Mouse (Mus musculus): ENCODE data around the gene Olfr1418. TPM values are rescaled to one million over a fixed set of nuclear protein-coding genes. Genes with fewer than 3 reads are reported as not detected.

Gene Olfr1418
- polyA plus RNA-seq, 1 experiment from 2014 or later, result not detected

GRCm38 (mm10) chr19:11839119-11839518 is 21.7 kb downstream of the Olfr1418 start, which contains the start of gene Olfr1417:
Gene Olfr1417, minus strand, starts transcription at chr19:11839219.
- no peak within 1 kb of the TSS for H3K4me3 ChIP-seq (ENCODE audit: low read depth, low read length)
- H3K27me3 ChIP-seq (ENCODE audit: control insufficient read depth, insufficient read depth, low read depth, low read length), result no peaks in the 10 kb centered on the region
- H3K9me3 ChIP-seq (replicated peaks; ENCODE audit: control insufficient read depth, low read length), result no peaks in the 10 kb centered on the region
- WGBS (ENCODE audit: insufficient replicate concordance), result 66% methylated on average over 4 of the region's 4 CpGs
- no peak within 1 kb of the TSS for H3K9ac ChIP-seq (ENCODE audit: low read depth, low read length)
- no peaks in the 10 kb centered on the region for H3K36me3 ChIP-seq (ENCODE audit: control insufficient read depth, insufficient read depth)
- H3K27ac ChIP-seq (ENCODE audit: low read length), result no peak within 1 kb of the TSS
- no peak for ATAC-seq (ENCODE audit: low read depth)
- H3K4me2 ChIP-seq (ENCODE audit: low read depth, low read length), result no peak within 1 kb of the TSS
- H3K4me1 ChIP-seq (ENCODE audit: control insufficient read depth, low read depth, low read length), result no peaks in the 10 kb centered on the region

GRCm38 (mm10) chr19:11823346-11824065 is 37.4 kb downstream of the Olfr1418 start:
- H3K27me3 ChIP-seq (ENCODE audit: control insufficient read depth, insufficient read depth, low read depth, low read length), result peaks cover 22% of the 10 kb centered on the region
- no peak overlapping the region for H3K9ac ChIP-seq (ENCODE audit: low read depth, low read length)
- no peak overlapping the region for H3K27ac ChIP-seq (ENCODE audit: low read length)
- no peaks in the 10 kb centered on the region for H3K36me3 ChIP-seq (ENCODE audit: control insufficient read depth, insufficient read depth)
- no peak overlapping the region for H3K4me3 ChIP-seq (ENCODE audit: low read depth, low read length)
- WGBS (ENCODE audit: insufficient replicate concordance), result 25% methylated on average over 4 of the region's 4 CpGs
- H3K4me1 ChIP-seq (ENCODE audit: control insufficient read depth, low read depth, low read length), result no peaks in the 10 kb centered on the region; the same call in none of the 2 replicates
- no peak overlapping the region for H3K4me2 ChIP-seq (ENCODE audit: low read depth, low read length)
- no peaks in the 10 kb centered on the region for H3K9me3 ChIP-seq (replicated peaks; ENCODE audit: control insufficient read depth, low read length)
- ATAC-seq (ENCODE audit: low read depth), result no peak

- Histone ChIP-seq H3K4me1 (ENCODE audit: control insufficient read depth, low read depth, low read length) (no peaks in the 10 kb centered on the region; the same call in none of the 2 replicates), H3K27me3 (ENCODE audit: control insufficient read depth, insufficient read depth, low read depth, low read length) (peaks cover 36% of the 10 kb centered on the region), H3K9me3 (replicated peaks; ENCODE audit: control insufficient read depth, low read length) (no peaks in the 10 kb centered on the region), H3K27ac (ENCODE audit: low read length) (no peak overlapping the region), H3K36me3 (ENCODE audit: control insufficient read depth, insufficient read depth) (no peaks in the 10 kb centered on the region), H3K4me2 (ENCODE audit: low read depth, low read length) (no peak overlapping the region), H3K9ac (ENCODE audit: low read depth, low read length) (no peak overlapping the region), H3K4me3 (ENCODE audit: low read depth, low read length) (no peak overlapping the region)
- no peak for ATAC-seq (ENCODE audit: low read depth)
- 25% methylated on average over 6 of the region's 6 CpGs for WGBS (ENCODE audit: insufficient replicate concordance)
Measured at GRCm38 (mm10) chr19:11820211-11820610, 40.7 kb downstream of the Olfr1418 start.

GRCm38 (mm10) chr19:11819800-11820199 is 41.1 kb downstream of the Olfr1418 start:
- Histone ChIP-seq H3K4me2 (ENCODE audit: low read depth, low read length) (peak overlapping the region; percentile 72), H3K9me3 (replicated peaks; ENCODE audit: control insufficient read depth, low read length) (no peaks in the 10 kb centered on the region), H3K4me3 (ENCODE audit: low read depth, low read length) (peak overlapping the region; percentile 12; the same call in 1 of the 2 replicates), H3K36me3 (ENCODE audit: control insufficient read depth, insufficient read depth) (no peaks in the 10 kb centered on the region), H3K4me1 (ENCODE audit: control insufficient read depth, low read depth, low read length) (no peaks in the 10 kb centered on the region; the same call in none of the 2 replicates), H3K27me3 (ENCODE audit: control insufficient read depth, insufficient read depth, low read depth, low read length) (peaks cover 36% of the 10 kb centered on the region), H3K9ac (ENCODE audit: low read depth, low read length) (no peak overlapping the region), H3K27ac (ENCODE audit: low read length) (no peak overlapping the region)
- ATAC-seq (ENCODE audit: low read depth), result peak; percentile 50; the same call in 1 of the 2 replicates
- 1% methylated on average over 15 of the region's 15 CpGs for WGBS (ENCODE audit: insufficient replicate concordance)

GRCm38 (mm10) chr19:11819143-11819700 is 41.6 kb downstream of the Olfr1418 start, which contains the start of gene Stx3:
Gene Stx3, minus strand, starts transcription at chr19:11819403.
- H3K9me3 ChIP-seq (replicated peaks; ENCODE audit: control insufficient read depth, low read length), result no peaks in the 10 kb centered on the region
- no peak within 1 kb of the TSS for H3K27ac ChIP-seq (ENCODE audit: low read length)
- H3K36me3 ChIP-seq (ENCODE audit: control insufficient read depth, insufficient read depth), result no peaks in the 10 kb centered on the region
- H3K9ac ChIP-seq (ENCODE audit: low read depth, low read length), result peak within 1 kb of the TSS; percentile 44; the same call in 1 of the 2 replicates
- WGBS (ENCODE audit: insufficient replicate concordance), result 2% methylated on average over 20 of the region's 20 CpGs
- peaks cover 36% of the 10 kb centered on the region for H3K27me3 ChIP-seq (ENCODE audit: control insufficient read depth, insufficient read depth, low read depth, low read length)
- peak within 1 kb of the TSS; percentile 72 for H3K4me2 ChIP-seq (ENCODE audit: low read depth, low read length)
- no peaks in the 10 kb centered on the region; the same call in none of the 2 replicates for H3K4me1 ChIP-seq (ENCODE audit: control insufficient read depth, low read depth, low read length)
- H3K4me3 ChIP-seq (ENCODE audit: low read depth, low read length), result peak within 1 kb of the TSS; percentile 59
- ATAC-seq (ENCODE audit: low read depth), result no peak

- under 1% methylated on average over 77 of the region's 83 CpGs for WGBS (ENCODE audit: insufficient replicate concordance)
- peaks cover 36% of the 10 kb centered on the region for H3K27me3 ChIP-seq (ENCODE audit: control insufficient read depth, insufficient read depth, low read depth, low read length)
Measured at GRCm38 (mm10) chr19:11818199-11819142, 42.4 kb downstream of the Olfr1418 start.

GRCm38 (mm10) chr19:11817586-11817985 is 43.3 kb downstream of the Olfr1418 start:
- Histone ChIP-seq H3K36me3 (ENCODE audit: control insufficient read depth, insufficient read depth) (no peaks in the 10 kb centered on the region), H3K4me3 (ENCODE audit: low read depth, low read length) (no peak overlapping the region), H3K4me1 (ENCODE audit: control insufficient read depth, low read depth, low read length) (no peaks in the 10 kb centered on the region; the same call in none of the 2 replicates), H3K27me3 (ENCODE audit: control insufficient read depth, insufficient read depth, low read depth, low read length) (peaks cover 36% of the 10 kb centered on the region), H3K9ac (ENCODE audit: low read depth, low read length) (no peak overlapping the region), H3K27ac (ENCODE audit: low read length) (no peak overlapping the region), H3K9me3 (replicated peaks; ENCODE audit: control insufficient read depth, low read length) (no peaks in the 10 kb centered on the region), H3K4me2 (ENCODE audit: low read depth, low read length) (no peak overlapping the region)
- ATAC-seq (ENCODE audit: low read depth), result no peak
- WGBS (ENCODE audit: insufficient replicate concordance), result 27% methylated on average over 5 of the region's 5 CpGs

More at GRCm38 (mm10) chr19:11818199-11819142, 42.4 kb downstream of the Olfr1418 start:
- Histone ChIP-seq H3K4me1 (ENCODE audit: control insufficient read depth, low read depth, low read length) (no peaks in the 10 kb centered on the region; the same call in none of the 2 replicates), H3K36me3 (ENCODE audit: control insufficient read depth, insufficient read depth) (no peaks in the 10 kb centered on the region), H3K9ac (ENCODE audit: low read depth, low read length) (peak overlapping the region; percentile 44; the same call in 1 of the 2 replicates), H3K9me3 (replicated peaks; ENCODE audit: control insufficient read depth, low read length) (no peaks in the 10 kb centered on the region), H3K4me2 (ENCODE audit: low read depth, low read length) (peak overlapping the region; percentile 72), H3K4me3 (ENCODE audit: low read depth, low read length) (peak overlapping the region; percentile 59), H3K27ac (ENCODE audit: low read length) (no peak overlapping the region)
- ATAC-seq (ENCODE audit: low read depth), result peak; percentile 78

- WGBS (ENCODE audit: insufficient replicate concordance), result 45% methylated on average over 6 of the region's 6 CpGs
- no peaks in the 10 kb centered on the region for H3K36me3 ChIP-seq (ENCODE audit: control insufficient read depth, insufficient read depth)
- H3K4me3 ChIP-seq (ENCODE audit: low read depth, low read length), result no peak overlapping the region
- no peak overlapping the region for H3K4me2 ChIP-seq (ENCODE audit: low read depth, low read length)
- peaks cover 36% of the 10 kb centered on the region for H3K27me3 ChIP-seq (ENCODE audit: control insufficient read depth, insufficient read depth, low read depth, low read length)
- no peaks in the 10 kb centered on the region; the same call in none of the 2 replicates for H3K4me1 ChIP-seq (ENCODE audit: control insufficient read depth, low read depth, low read length)
- H3K9me3 ChIP-seq (replicated peaks; ENCODE audit: control insufficient read depth, low read length), result no peaks in the 10 kb centered on the region
- ATAC-seq (ENCODE audit: low read depth), result no peak
- no peak overlapping the region for H3K27ac ChIP-seq (ENCODE audit: low read length)
- H3K9ac ChIP-seq (ENCODE audit: low read depth, low read length), result no peak overlapping the region
Measured at GRCm38 (mm10) chr19:11816706-11817105, 44.2 kb downstream of the Olfr1418 start.

Measured in liver, embryonic 16.5 days (tissue).